Mouse (Mus musculus) heart, embryonic 16.5 days (tissue): ENCODE results near the gene Zfp367. TPM values are rescaled to one million over a fixed set of nuclear protein-coding genes. Genes with fewer than 3 reads are reported as not detected.

ENCODE experiments used
- ATAC-seq: fragments of 200-750 bp; cut with Nextera tagmentation; replicated peaks from 2 replicates; pipeline ENCODE4 v1.8.0; 2017; ENCODE audit warnings: moderate number of reproducible peaks; ENCODE audit not compliant: insufficient read depth, low FRiP score; ENCODE audit errors: extremely low read depth
- H3K27ac ChIP-seq: fragments of 300-500 bp; sonication (generic); 2 replicates; pipeline ENCODE4 v1.5.1; 2014; ENCODE audit warnings: mild to moderate bottlenecking, low read length, control low read depth, moderate library complexity
- H3K27me3 ChIP-seq: fragments of 300-500 bp; sonication (generic); 2 replicates; pipeline ENCODE4 v1.6.1; 2014; ENCODE audit warnings: low read length, mixed read lengths; ENCODE audit not compliant: control insufficient read depth, insufficient read depth
- H3K36me3 ChIP-seq: fragments of 300-500 bp; sonication (generic); 2 replicates; pipeline ENCODE4 v1.6.1; 2014; ENCODE audit not compliant: control insufficient read depth, insufficient read depth
- H3K4me1 ChIP-seq: fragments of 300-500 bp; sonication (generic); 2 replicates; pipeline ENCODE4 v1.6.1; 2014; ENCODE audit warnings: low read length, mixed read lengths; ENCODE audit not compliant: control insufficient read depth, insufficient read depth
- H3K4me2 ChIP-seq: fragments of 300-500 bp; sonication (generic); 2 replicates; pipeline ENCODE4 v1.6.1; 2014; ENCODE audit warnings: low read depth, mild to moderate bottlenecking, control low read depth, low read length
- H3K4me3 ChIP-seq: fragments of 300-500 bp; sonication (generic); 2 replicates; pipeline ENCODE4 v1.5.1; 2014; ENCODE audit warnings: mild to moderate bottlenecking, control low read depth, low read length
- H3K9ac ChIP-seq: fragments of 300-500 bp; sonication (generic); 2 replicates; pipeline ENCODE4 v1.6.1; 2014; ENCODE audit warnings: low read length, control low read depth
- H3K9me3 ChIP-seq: fragments of 300-500 bp; sonication (generic); replicated peaks from 2 replicates; pipeline ENCODE4 v1.6.1; 2016; ENCODE audit warnings: low read length; ENCODE audit not compliant: control insufficient read depth
- WGBS: fragments of 180-500 bp; shearing (Covaris S2); extraction: QIAGEN DNeasy Blood & Tissue Kit; methylation state at CpG from one replicate; pipeline ENCODE4 v1.1.7; 2014; 5-methylcytosine and 5-hydroxymethylcytosine counted together
- polyA plus RNA-seq: library from polyadenylated mRNA; unstranded; fragments of >200 nt; fragmentation: Nextera tagmentation; extraction: Ambion mirVana; gene quantifications from 2 replicates; pipeline ENCODE4 v1.2.1, GENCODE M21; 2015

Gene Zfp367
- polyA plus RNA-seq, 1 experiment from 2014 or later: 29.6 TPM

GRCm38 (mm10) chr13:64108381-64108850 lies 44.6 kb downstream of the Zfp367 start:
- Histone ChIP-seq H3K9ac (no peak overlapping the region), H3K27me3 (no peaks in the 10 kb centered on the region), H3K4me3 (no peak overlapping the region), H3K27ac (no peak overlapping the region), H3K4me1 (no peaks in the 10 kb centered on the region), H3K4me2 (no peak overlapping the region; the same call in 1 of the 2 replicates), H3K36me3 (peaks cover 3% of the 10 kb centered on the region; the same call in 1 of the 2 replicates), H3K9me3 (no peaks in the 10 kb centered on the region)
- 31% methylated on average over 5 of the region's 5 CpGs for WGBS
- no peak for ATAC-seq

- Histone ChIP-seq H3K9ac (no peak overlapping the region), H3K27ac (no peak overlapping the region), H3K27me3 (no peaks in the 10 kb centered on the region), H3K4me2 (no peak overlapping the region), H3K4me3 (no peak overlapping the region), H3K36me3 (peaks cover 3% of the 10 kb centered on the region; the same call in 1 of the 2 replicates), H3K4me1 (no peaks in the 10 kb centered on the region), H3K9me3 (no peaks in the 10 kb centered on the region)
- ATAC-seq: no peak
- 39% methylated on average over 8 of the region's 8 CpGs for WGBS
Observed at GRCm38 (mm10) chr13:64107535-64107934, 45.5 kb downstream of the Zfp367 start.

GRCm38 (mm10) chr13:64107105-64107504 lies 45.9 kb downstream of the Zfp367 start:
- no peak overlapping the region for H3K27ac ChIP-seq
- H3K36me3 ChIP-seq: peaks cover 3% of the 10 kb centered on the region; the same call in 1 of the 2 replicates
- ATAC-seq: no peak
- 69% methylated on average over 3 of the region's 3 CpGs for WGBS
- H3K9me3 ChIP-seq: no peaks in the 10 kb centered on the region
- H3K4me2 ChIP-seq: no peak overlapping the region
- H3K27me3 ChIP-seq: no peaks in the 10 kb centered on the region
- H3K9ac ChIP-seq: no peak overlapping the region
- H3K4me3 ChIP-seq: no peak overlapping the region
- H3K4me1 ChIP-seq: no peaks in the 10 kb centered on the region

GRCm38 (mm10) chr13:64105690-64106089 lies 47.3 kb downstream of the Zfp367 start:
- WGBS: 68% methylated on average over 3 of the region's 3 CpGs
- no peaks in the 10 kb centered on the region for H3K4me1 ChIP-seq
- H3K36me3 ChIP-seq: peaks cover 3% of the 10 kb centered on the region; the same call in 1 of the 2 replicates
- H3K27me3 ChIP-seq: no peaks in the 10 kb centered on the region
- no peak overlapping the region for H3K4me2 ChIP-seq
- no peak overlapping the region for H3K4me3 ChIP-seq
- no peak overlapping the region for H3K27ac ChIP-seq
- no peak for ATAC-seq
- no peak overlapping the region for H3K9ac ChIP-seq
- H3K9me3 ChIP-seq: no peaks in the 10 kb centered on the region

GRCm38 (mm10) chr13:64100186-64100585 lies 52.8 kb downstream of the Zfp367 start:
- Histone ChIP-seq H3K9me3 (no peaks in the 10 kb centered on the region), H3K4me3 (no peak overlapping the region), H3K4me2 (no peak overlapping the region), H3K27me3 (no peaks in the 10 kb centered on the region), H3K36me3 (peaks cover 3% of the 10 kb centered on the region; the same call in 1 of the 2 replicates), H3K27ac (no peak overlapping the region), H3K9ac (no peak overlapping the region), H3K4me1 (no peaks in the 10 kb centered on the region)
- 68% methylated on average over 3 of the region's 3 CpGs for WGBS
- ATAC-seq: no peak

GRCm38 (mm10) chr13:64098992-64099391 lies 54.0 kb downstream of the Zfp367 start:
- ATAC-seq: no peak
- no peak overlapping the region for H3K27ac ChIP-seq
- H3K4me1 ChIP-seq: no peaks in the 10 kb centered on the region
- H3K27me3 ChIP-seq: no peaks in the 10 kb centered on the region
- no peak overlapping the region for H3K4me2 ChIP-seq
- H3K36me3 ChIP-seq: no peaks in the 10 kb centered on the region
- H3K9me3 ChIP-seq: no peaks in the 10 kb centered on the region
- no peak overlapping the region for H3K4me3 ChIP-seq
- WGBS: 77% methylated on average over 9 of the region's 9 CpGs
- H3K9ac ChIP-seq: no peak overlapping the region

GRCm38 (mm10) chr13:64093341-64093740 lies 59.7 kb downstream of the Zfp367 start:
- ATAC-seq: no peak
- H3K9ac ChIP-seq: no peak overlapping the region
- H3K4me3 ChIP-seq: no peak overlapping the region
- H3K36me3 ChIP-seq: no peaks in the 10 kb centered on the region
- H3K4me2 ChIP-seq: no peak overlapping the region
- 0% methylated on average over 1 of the region's 1 CpGs for WGBS
- H3K4me1 ChIP-seq: no peaks in the 10 kb centered on the region
- H3K27me3 ChIP-seq: no peaks in the 10 kb centered on the region
- no peaks in the 10 kb centered on the region for H3K9me3 ChIP-seq
- no peak overlapping the region for H3K27ac ChIP-seq

GRCm38 (mm10) chr13:64092752-64093151 lies 60.2 kb downstream of the Zfp367 start:
- Histone ChIP-seq H3K4me1 (0 out of 2 replicates have a peak, but pooled peaks cover 2% of the 10 kb centered on the region), H3K9me3 (no peaks in the 10 kb centered on the region), H3K36me3 (no peaks in the 10 kb centered on the region), H3K27ac (no peak overlapping the region), H3K27me3 (no peaks in the 10 kb centered on the region), H3K4me2 (no peak overlapping the region), H3K4me3 (no peak overlapping the region), H3K9ac (no peak overlapping the region)
- no peak for ATAC-seq
- WGBS: 56% methylated on average over 6 of the region's 6 CpGs

GRCm38 (mm10) chr13:64092141-64092540 lies 60.9 kb downstream of the Zfp367 start:
- Histone ChIP-seq H3K27ac (no peak overlapping the region), H3K27me3 (no peaks in the 10 kb centered on the region), H3K9me3 (no peaks in the 10 kb centered on the region), H3K4me1 (0 out of 2 replicates have a peak, but pooled peaks cover 2% of the 10 kb centered on the region), H3K36me3 (no peaks in the 10 kb centered on the region), H3K9ac (no peak overlapping the region), H3K4me2 (no peak overlapping the region), H3K4me3 (no peak overlapping the region)
- WGBS: 67% methylated on average over 3 of the region's 3 CpGs
- no peak for ATAC-seq
